Mouse (Mus musculus) limb, embryonic 10.5 days (tissue): Measurements from ENCODE around the gene Rsph10b. TPM values are rescaled to one million over a fixed set of nuclear protein-coding genes. Genes with fewer than 3 reads are reported as not detected.

ENCODE experiments used
- DNase-seq: peaks from one replicate; pipeline ENCODE4 v3.0.0-alpha.2; 2017; ENCODE audit warnings: low spot score
- H3K27ac ChIP-seq: fragments of 300-500 bp; sonication (generic); 2 replicates; pipeline ENCODE4 v1.5.1; 2016; ENCODE audit warnings: mild to moderate bottlenecking
- H3K27me3 ChIP-seq: fragments of 300-500 bp; sonication (generic); 2 replicates; pipeline ENCODE4 v1.6.1; 2016; ENCODE audit warnings: low read depth, mild to moderate bottlenecking; ENCODE audit not compliant: poor library complexity, severe bottlenecking
- H3K36me3 ChIP-seq: fragments of 300-500 bp; sonication (generic); 2 replicates; pipeline ENCODE4 v1.6.1; 2016; ENCODE audit warnings: mild to moderate bottlenecking, moderate library complexity
- H3K4me1 ChIP-seq: fragments of 300-500 bp; sonication (generic); 2 replicates; pipeline ENCODE4 v1.6.1; 2016
- H3K4me3 ChIP-seq: fragments of 300-500 bp; sonication (generic); 2 replicates; pipeline ENCODE4 v1.5.1; 2016; ENCODE audit warnings: mild to moderate bottlenecking, moderate library complexity
- H3K9me3 ChIP-seq: fragments of 300-500 bp; sonication (generic); replicated peaks from 2 replicates; pipeline ENCODE4 v1.6.1; 2016; ENCODE audit warnings: mild to moderate bottlenecking
- WGBS: fragments of 180-500 bp; shearing (Covaris S2); methylation state at CpG from one replicate; pipeline ENCODE4 v1.1.7; 2016; 5-methylcytosine and 5-hydroxymethylcytosine counted together
- polyA plus RNA-seq: library from polyadenylated mRNA; unstranded; fragments of >200 nt; fragmentation: Nextera tagmentation; extraction: Ambion mirVana; gene quantifications from 2 replicates; pipeline ENCODE4 v1.2.1, GENCODE M21; 2016

Gene Rsph10b
- polyA plus RNA-seq, 1 experiment from 2014 or later: 1.1 TPM

DNA sequence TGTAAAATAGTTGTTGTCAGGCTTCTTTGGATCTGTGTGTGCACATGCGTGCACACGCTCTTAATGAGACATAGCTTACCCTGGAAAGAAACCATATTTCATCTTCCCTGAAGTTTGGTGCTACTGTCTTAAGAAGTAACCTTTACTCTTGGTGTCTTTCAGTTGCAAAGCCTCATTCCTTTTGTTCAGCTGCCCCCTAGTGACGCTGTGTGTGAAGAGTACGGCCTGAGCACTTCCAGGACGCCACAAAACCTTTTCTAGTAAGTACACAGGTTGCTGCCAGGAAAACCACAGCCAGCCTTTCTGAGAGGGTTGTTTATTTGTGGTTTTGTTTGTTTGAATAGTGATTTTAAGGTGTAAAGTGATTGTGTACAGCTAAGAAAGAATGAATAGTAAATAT, 15.4 kb upstream of the Rsph10b start:
- Histone ChIP-seq H3K4me3 (no peak overlapping the region), H3K36me3 (peaks cover 92% of the 10 kb centered on the region), H3K27me3 (no peaks in the 10 kb centered on the region), H3K27ac (no peak overlapping the region), H3K9me3 (no peaks in the 10 kb centered on the region), H3K4me1 (no peaks in the 10 kb centered on the region)
- no peak for DNase-seq
- 67% methylated on average over 5 of the region's 5 CpGs for WGBS

DNA sequence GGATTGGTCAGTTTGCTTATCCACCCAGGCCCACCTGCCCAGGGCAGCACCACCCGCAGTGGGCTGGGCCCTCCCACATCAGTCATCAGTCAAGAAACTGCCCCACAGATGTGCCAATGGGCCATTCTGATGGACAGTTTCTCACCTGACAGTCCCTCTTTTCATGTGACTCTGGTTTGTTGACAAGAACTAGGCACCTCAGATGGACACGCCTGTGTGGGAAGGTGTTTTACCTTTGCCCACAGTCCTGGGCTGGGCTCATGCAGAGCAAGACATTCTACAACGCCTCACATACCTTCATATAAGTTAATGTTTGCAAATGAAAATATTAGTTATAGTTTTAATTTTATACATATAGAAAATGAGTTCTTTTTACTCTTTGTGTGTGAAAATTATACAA, 14.7 kb upstream of the Rsph10b start:
- Histone ChIP-seq H3K4me3 (no peak overlapping the region), H3K4me1 (no peaks in the 10 kb centered on the region), H3K27me3 (no peaks in the 10 kb centered on the region), H3K27ac (no peak overlapping the region), H3K36me3 (peaks cover 96% of the 10 kb centered on the region), H3K9me3 (no peaks in the 10 kb centered on the region)
- no peak for DNase-seq
- WGBS: 94% methylated on average over 3 of the region's 3 CpGs

GRCm38 (mm10) chr5:143924781-143925452, 7.9 kb upstream of the Rsph10b start:
- no peaks in the 10 kb centered on the region for H3K4me1 ChIP-seq
- no peak overlapping the region for H3K4me3 ChIP-seq
- DNase-seq: no peak
- peaks cover 97% of the 10 kb centered on the region for H3K36me3 ChIP-seq
- H3K27ac ChIP-seq: no peak overlapping the region
- no peaks in the 10 kb centered on the region for H3K27me3 ChIP-seq
- 90% methylated on average over 6 of the region's 6 CpGs for WGBS
- H3K9me3 ChIP-seq: no peaks in the 10 kb centered on the region

- Histone ChIP-seq H3K4me1 (no peaks in the 10 kb centered on the region), H3K9me3 (no peaks in the 10 kb centered on the region), H3K4me3 (no peak within 1 kb of the TSS), H3K36me3 (peaks cover 98% of the 10 kb centered on the region), H3K27ac (no peak within 1 kb of the TSS), H3K27me3 (no peaks in the 10 kb centered on the region)
- DNase-seq: no peak
- 96% methylated on average over 8 of the region's 8 CpGs for WGBS
Observed at GRCm38 (mm10) chr5:143927875-143928274, 5.0 kb upstream of the Rsph10b start, which contains the start of gene Gm42421. Gene Gm42421, plus strand, starts transcription at chr5:143928175.

DNA sequence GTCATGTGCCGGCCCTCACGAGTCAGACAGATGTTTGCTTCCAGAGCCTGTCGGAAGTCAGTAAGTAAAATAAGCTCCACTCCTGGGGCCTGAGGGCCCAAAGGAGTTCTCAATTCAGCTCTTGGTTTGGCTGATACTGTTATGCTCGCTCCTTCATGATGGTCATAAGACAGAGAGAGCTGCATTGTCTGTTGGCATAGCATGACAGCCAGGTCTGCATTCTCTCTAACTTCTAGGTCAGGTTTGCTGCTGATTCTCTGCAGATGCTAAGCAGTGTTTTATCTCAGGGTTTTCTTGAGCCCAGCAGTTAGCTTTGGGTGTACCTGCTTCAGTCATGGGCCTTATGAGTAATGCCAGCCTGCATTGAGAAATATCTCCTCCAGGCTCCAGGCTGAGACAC, 3.5 kb upstream of the Rsph10b start:
- H3K27me3 ChIP-seq: no peaks in the 10 kb centered on the region
- H3K4me1 ChIP-seq: no peaks in the 10 kb centered on the region
- H3K4me3 ChIP-seq: no peak overlapping the region
- H3K9me3 ChIP-seq: no peaks in the 10 kb centered on the region
- WGBS: 95% methylated on average over 4 of the region's 4 CpGs
- DNase-seq: no peak
- no peak overlapping the region for H3K27ac ChIP-seq
- H3K36me3 ChIP-seq: peaks cover 84% of the 10 kb centered on the region

DNA sequence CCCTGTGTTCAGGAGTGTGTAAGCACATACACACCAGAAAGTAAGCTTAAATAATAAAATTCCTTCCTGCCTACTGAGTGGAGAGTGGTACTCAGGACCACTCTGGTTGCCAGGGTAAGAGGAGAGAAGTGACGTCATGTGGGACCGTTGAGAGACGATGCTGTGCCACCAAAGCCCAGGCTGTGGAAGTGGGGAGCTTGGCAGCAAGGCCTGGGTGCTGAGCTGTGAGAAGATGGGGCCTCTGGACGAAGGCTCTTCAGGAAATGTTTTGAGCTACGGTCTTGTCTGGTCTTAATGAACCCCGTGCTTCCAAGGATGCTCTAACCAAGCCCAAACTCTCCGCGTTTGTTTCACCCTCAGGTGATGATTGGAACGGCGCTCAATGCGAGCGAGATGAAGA, 2.2 kb upstream of the Rsph10b start:
- Histone ChIP-seq H3K27ac (no peak overlapping the region), H3K4me3 (no peak overlapping the region), H3K36me3 (peaks cover 70% of the 10 kb centered on the region), H3K4me1 (no peaks in the 10 kb centered on the region), H3K27me3 (no peaks in the 10 kb centered on the region), H3K9me3 (no peaks in the 10 kb centered on the region)
- WGBS: 94% methylated on average over 12 of the region's 12 CpGs
- DNase-seq: no peak

DNA sequence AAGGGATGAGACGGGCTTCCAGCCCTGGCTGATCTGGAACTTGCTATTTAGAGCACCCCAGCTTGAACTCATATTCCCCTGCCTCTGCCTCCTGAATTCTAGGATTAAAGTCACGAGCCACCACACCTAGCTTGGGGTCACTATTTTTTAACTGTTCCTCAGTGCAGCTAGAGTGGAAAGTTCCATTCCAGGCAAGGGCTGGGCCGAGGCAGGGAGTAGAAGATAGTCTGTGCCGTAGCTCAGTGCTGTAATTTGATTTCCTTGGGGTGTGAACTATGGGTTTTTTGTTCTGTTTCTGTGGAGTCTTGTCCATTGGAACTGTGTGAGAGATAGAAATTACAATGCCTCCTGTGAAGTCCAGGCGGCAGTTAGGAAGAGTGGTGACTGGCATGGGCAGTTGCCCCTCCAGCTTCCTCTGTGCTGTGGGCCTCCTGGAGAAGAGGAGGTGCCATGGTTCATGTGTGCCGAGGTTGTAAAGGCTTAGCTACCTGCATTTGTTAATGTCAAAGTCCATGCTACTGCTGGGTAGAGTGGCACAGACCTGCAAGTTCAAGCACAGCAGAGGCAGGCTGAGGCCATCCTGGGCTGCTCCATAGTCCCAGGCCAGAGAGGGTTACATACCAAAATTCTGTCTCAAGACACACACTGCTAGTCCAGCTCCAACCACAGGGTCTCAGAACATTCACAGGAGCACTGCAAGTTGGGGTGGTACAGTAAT, 813 bp upstream of the Rsph10b start:
- 87% methylated on average over 6 of the region's 6 CpGs for WGBS
- H3K27ac ChIP-seq: no peak overlapping the region
- DNase-seq: no peak
- H3K36me3 ChIP-seq: peaks cover 57% of the 10 kb centered on the region
- H3K4me1 ChIP-seq: no peaks in the 10 kb centered on the region
- H3K9me3 ChIP-seq: no peaks in the 10 kb centered on the region
- H3K4me3 ChIP-seq: no peak overlapping the region
- H3K27me3 ChIP-seq: no peaks in the 10 kb centered on the region

DNA sequence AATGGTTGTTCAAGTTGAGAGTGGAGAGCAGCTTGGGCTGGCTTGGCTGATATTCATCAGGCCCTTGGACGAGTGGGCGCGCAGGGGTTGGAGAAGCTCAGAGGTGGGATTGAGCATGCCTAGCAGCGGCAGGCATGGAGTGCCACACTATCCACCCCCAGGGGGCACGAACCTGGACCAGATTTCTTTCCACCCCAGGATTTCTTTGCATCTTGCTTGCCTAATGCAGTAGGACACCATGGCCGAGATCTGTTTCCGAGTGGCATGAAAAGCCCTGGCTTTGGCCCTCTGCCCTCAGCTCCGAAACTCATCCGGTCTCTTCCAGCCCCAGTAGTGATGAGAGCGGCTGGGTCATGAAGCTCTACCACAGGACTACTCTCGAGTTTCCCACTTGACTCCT, 579 bp downstream of the Rsph10b start:
- WGBS: 90% methylated on average over 11 of the region's 11 CpGs
- H3K27me3 ChIP-seq: no peaks in the 10 kb centered on the region
- H3K27ac ChIP-seq: no peak overlapping the region
- H3K4me1 ChIP-seq: no peaks in the 10 kb centered on the region
- H3K9me3 ChIP-seq: no peaks in the 10 kb centered on the region
- H3K36me3 ChIP-seq: peaks cover 43% of the 10 kb centered on the region
- DNase-seq: no peak
- no peak overlapping the region for H3K4me3 ChIP-seq

DNA sequence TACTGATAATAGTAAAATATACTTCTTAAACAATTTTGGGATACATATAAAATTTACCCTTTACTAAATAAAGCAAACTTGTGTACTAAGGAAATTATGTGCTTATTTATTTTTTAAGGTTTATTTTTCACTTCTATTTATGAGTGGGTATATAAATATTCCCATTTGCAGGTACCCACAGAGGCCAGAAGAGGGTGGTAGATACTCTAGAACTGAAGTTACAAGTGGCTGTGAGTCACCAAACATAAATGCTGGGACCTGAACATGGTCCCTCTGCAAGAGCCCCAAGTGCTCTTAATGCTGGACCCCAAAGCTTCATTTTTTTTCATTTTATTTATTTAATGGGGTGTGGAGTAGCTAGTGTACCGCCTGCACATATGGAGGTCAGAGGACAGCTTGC, 1.0 kb downstream of the Rsph10b start:
- peaks cover 38% of the 10 kb centered on the region for H3K36me3 ChIP-seq
- DNase-seq: no peak
- no peaks in the 10 kb centered on the region for H3K27me3 ChIP-seq
- no peak overlapping the region for H3K4me3 ChIP-seq
- no peaks in the 10 kb centered on the region for H3K9me3 ChIP-seq
- WGBS: 74% methylated on average over 1 of the region's 1 CpGs
- H3K27ac ChIP-seq: no peak overlapping the region
- no peaks in the 10 kb centered on the region for H3K4me1 ChIP-seq

- 90% methylated on average over 9 of the region's 9 CpGs for WGBS
- Histone ChIP-seq H3K36me3 (peaks cover 15% of the 10 kb centered on the region), H3K4me3 (no peak overlapping the region), H3K27ac (no peak overlapping the region), H3K4me1 (no peaks in the 10 kb centered on the region), H3K27me3 (no peaks in the 10 kb centered on the region), H3K9me3 (no peaks in the 10 kb centered on the region)
- no peak for DNase-seq
Observed at GRCm38 (mm10) chr5:143936156-143936555, 3.3 kb downstream of the Rsph10b start.

GRCm38 (mm10) chr5:143941588-143941987, 8.8 kb downstream of the Rsph10b start:
- 23% methylated on average over 10 of the region's 10 CpGs for WGBS
- DNase-seq: no peak
- Histone ChIP-seq H3K4me1 (0 out of 2 replicates have a peak, but pooled peaks cover 3% of the 10 kb centered on the region), H3K27me3 (no peaks in the 10 kb centered on the region), H3K36me3 (no peaks in the 10 kb centered on the region), H3K4me3 (no peak overlapping the region), H3K27ac (no peak overlapping the region), H3K9me3 (no peaks in the 10 kb centered on the region)

GRCm38 (mm10) chr5:143943231-143944125, 10.6 kb downstream of the Rsph10b start:
- H3K27ac ChIP-seq: no peak overlapping the region
- H3K36me3 ChIP-seq: no peaks in the 10 kb centered on the region
- H3K4me3 ChIP-seq: no peak overlapping the region
- DNase-seq: no peak
- no peaks in the 10 kb centered on the region for H3K27me3 ChIP-seq
- no peaks in the 10 kb centered on the region for H3K9me3 ChIP-seq
- WGBS: 88% methylated on average over 14 of the region's 14 CpGs
- H3K4me1 ChIP-seq: 0 out of 2 replicates have a peak, but pooled peaks cover 3% of the 10 kb centered on the region

- 87% methylated on average over 12 of the region's 12 CpGs for WGBS
- Histone ChIP-seq H3K4me3 (no peak overlapping the region), H3K4me1 (no peaks in the 10 kb centered on the region), H3K9me3 (no peaks in the 10 kb centered on the region), H3K36me3 (no peaks in the 10 kb centered on the region), H3K27me3 (no peaks in the 10 kb centered on the region), H3K27ac (no peak overlapping the region)
- no peak for DNase-seq
Observed at GRCm38 (mm10) chr5:143948361-143948760, 15.5 kb downstream of the Rsph10b start.
